Mouse (Mus musculus) Patski (cell line): ENCODE measurements around the gene 4930563M21Rik. TPM values are rescaled to one million over a fixed set of nuclear protein-coding genes. Genes with fewer than 3 reads are reported as not detected.

Experiments
- ATAC-seq: fragments of 100-300 bp; one replicate; pipeline ENCODE4 v1.8.0; 2021
- CTCF ChIA-PET: fragments of 350-600 bp; sonication (Branson Sonifier 250); formaldehyde crosslinking; loops from one replicate; lab custom pipeline; 2022; ENCODE audit warnings: inconsistent platforms; lab: Charles Lee
- POLR2A ChIA-PET: fragments of 350-600 bp; sonication (Branson Sonifier 250); formaldehyde crosslinking; loops from one replicate; lab custom pipeline; 2022; ENCODE audit warnings: antibody characterized with exemption, inconsistent platforms; lab: Charles Lee
- DNase-seq: peaks from one replicate; pipeline ENCODE4 v3.0.0-alpha.2; 2011; ENCODE audit warnings: low read depth, low spot score
- H3K27me3 ChIP-seq: fragments of 371-371 bp; one replicate; pipeline ENCODE4 v1.5.1; 2021
- CTCF ChIP-seq: fragments of 100-300 bp; IDR thresholded peaks from one replicate; pipeline ENCODE4 v1.5.1; 2021
- in situ Hi-C: fragments of 300-500 bp; cut with MboI; formaldehyde crosslinking; loops from 3 replicates; pipeline ENCODE4 v1.11.1; 2018; ENCODE audit warnings: low pct_unique_long_range_greater_than_20kb, mixed read lengths
- polyA plus RNA-seq: library from polyadenylated mRNA; unstranded; gene quantifications from one replicate; pipeline ENCODE4 v1.2.3, GENCODE M21; 2021

4930563M21Rik gene
- polyA plus RNA-seq, 1 experiment from 2014 or later: not detected

- H3K27me3 ChIP-seq: no peaks in the 10 kb centered on the region
- ATAC-seq: no peak
- in situ Hi-C loops: no loop called here
- ChIA-PET POLR2A (interaction anchor here (0.7 kb wide), 1 partner anchor 293 kb away, joined by 3 read pairs; no protein-coding TSS in a partner anchor), CTCF (interaction anchor here (2.1 kb wide), 1 partner anchor 8 kb away, joined by 13 read pairs; no protein-coding TSS in a partner anchor)
- DNase-seq: no peak
- no peak for TF ChIP-seq CTCF
Observed at GRCm38 (mm10) chr9:55938618-55938985, 71.7 kb downstream of the 4930563M21Rik start.

GRCm38 (mm10) chr9:55937664-55938617 is 72.4 kb downstream of the 4930563M21Rik start, which contains the start of gene Scaper:
Scaper (minus strand) TSS chr9:55938119.
- ChIA-PET CTCF (interaction anchor here (2.1 kb wide), 1 partner anchor 9 kb away, joined by 13 read pairs; no protein-coding TSS in a partner anchor), POLR2A (interaction anchor here (0.7 kb wide), 1 partner anchor 294 kb away, joined by 3 read pairs; no protein-coding TSS in a partner anchor)
- TF ChIP-seq CTCF: peak; percentile 61
- no peak for DNase-seq
- ATAC-seq: peak; percentile 91
- in situ Hi-C loops: no loop called here
- H3K27me3 ChIP-seq: no peaks in the 10 kb centered on the region

GRCm38 (mm10) chr9:55937224-55937663 is 73.1 kb downstream of the 4930563M21Rik start:
- DNase-seq: no peak
- TF ChIP-seq CTCF: peak; percentile 21
- ChIA-PET POLR2A (no interaction called here), CTCF (interaction anchor here (2.1 kb wide), 1 partner anchor 10 kb away, joined by 13 read pairs; no protein-coding TSS in a partner anchor)
- no peaks in the 10 kb centered on the region for H3K27me3 ChIP-seq
- ATAC-seq: no peak
- in situ Hi-C loops: no loop called here

GRCm38 (mm10) chr9:55932482-55932881 is 77.9 kb downstream of the 4930563M21Rik start:
- ATAC-seq: no peak
- no peak for DNase-seq
- no peak for TF ChIP-seq CTCF
- in situ Hi-C loops: no loop called here
- no peaks in the 10 kb centered on the region for H3K27me3 ChIP-seq
- ChIA-PET POLR2A (no interaction called here), CTCF (no interaction called here)

- ChIA-PET POLR2A (no interaction called here), CTCF (interaction anchor here (1.1 to 1.4 kb wide), 3 partner anchors 13 to 486 kb away, joined by 4 read pairs; no protein-coding TSS in a partner anchor)
- TF ChIP-seq CTCF: peak; percentile 47
- DNase-seq (no peak), ATAC-seq (no peak)
- in situ Hi-C loops: no loop called here
- H3K27me3 ChIP-seq: no peaks in the 10 kb centered on the region
Observed at GRCm38 (mm10) chr9:55918579-55918978, 91.8 kb downstream of the 4930563M21Rik start.

- CTCF ChIA-PET: interaction anchor here (1.3 kb wide), 1 partner anchor 487 kb away, joined by 3 read pairs; no protein-coding TSS in a partner anchor
- POLR2A ChIA-PET: no interaction called here
- DNase-seq (no peak), ATAC-seq (no peak)
- in situ Hi-C loops: no loop called here
- TF ChIP-seq CTCF: no peak
- no peaks in the 10 kb centered on the region for H3K27me3 ChIP-seq
Observed at GRCm38 (mm10) chr9:55916751-55917150, 93.6 kb downstream of the 4930563M21Rik start.

Other genes starting within 250 kb of the 4930563M21Rik start
- 12.0 TPM for gene Scaper, start 72.4 kb downstream of the 4930563M21Rik start, polyA plus RNA-seq
- gene Rcn2, start 31.3 kb upstream of the 4930563M21Rik start, polyA plus RNA-seq: 192 TPM
- 0.41 TPM for gene Pstpip1, start 79.4 kb upstream of the 4930563M21Rik start, polyA plus RNA-seq
- gene Tspan3, start 154.9 kb upstream of the 4930563M21Rik start, polyA plus RNA-seq: 371 TPM